ENCODE assay signal across 28 mouse cellular contexts in genomic region chr10:115484660-115485059, GRCm38 (mm10).
DNase-seq lines count a peak whose midpoint lies in the region; ATAC-seq and TF ChIP-seq lines count a peak whose summit lies in the region.
"Had no signal": no experiment of that assay in that cellular context is flagged by ENCODE, and none has a peak within 500 bp of the region (broad histone marks: within the 10 kb centered on the region; RNA-seq: fewer than 3 reads in every experiment).

No protein-coding gene starts in this region.

- 72% methylated on average over 3 of the region's 3 CpGs for WGBS in heart, embryonic 12.5 days
- WGBS in kidney, embryonic 16.5 days, result 78% methylated on average over 3 of the region's 3 CpGs
- WGBS in kidney, embryonic 14.5 days, result 84% methylated on average over 3 of the region's 3 CpGs
- WGBS in intestine, embryonic 15.5 days, result 49% methylated on average over 3 of the region's 3 CpGs
- 37% methylated on average over 3 of the region's 3 CpGs for WGBS in intestine, postnatal 0 days

- no peak overlapping the region for H3K9ac ChIP-seq in heart, embryonic 12.5 days
- H3K9ac ChIP-seq in kidney, embryonic 16.5 days (replicated peaks; ENCODE audit: low read length), result no peak overlapping the region
- H3K9ac ChIP-seq in kidney, embryonic 14.5 days (ENCODE audit: low read depth, low read length), result no peak overlapping the region
- no peak overlapping the region for H3K9ac ChIP-seq in intestine, embryonic 15.5 days
- no peak overlapping the region for H3K9ac ChIP-seq in intestine, postnatal 0 days (ENCODE audit: low read depth, low read length)
- H3K9ac ChIP-seq: embryonic facial prominence, embryonic 13.5 days; embryonic facial prominence, embryonic 15.5 days; forebrain, embryonic 12.5 days had no signal

- no peak for ATAC-seq in heart, embryonic 12.5 days (ENCODE audit: insufficient number of reproducible peaks, low FRiP score)
- peak; percentile 39; the same call in 1 of the 2 replicates for ATAC-seq in kidney, embryonic 16.5 days (ENCODE audit: low FRiP score, low TSS enrichment)
- no peak for ATAC-seq in kidney, embryonic 14.5 days (ENCODE audit: low FRiP score, low TSS enrichment)
- ATAC-seq in intestine, embryonic 15.5 days, result peak; percentile 93
- peak; percentile 87 for ATAC-seq in intestine, postnatal 0 days
- ATAC-seq: CD4-positive, CD25-positive, alpha-beta regulatory T cell, adult 4 months; forebrain, embryonic 14.5 days; forebrain, embryonic 16.5 days had no signal

- H3K4me1 ChIP-seq in heart, embryonic 12.5 days (replicated peaks), result no peaks in the 10 kb centered on the region
- 0 out of 2 replicates have a peak, but pooled peaks cover under 1% of the 10 kb centered on the region for H3K4me1 ChIP-seq in kidney, embryonic 16.5 days (ENCODE audit: insufficient read depth, low read length)
- H3K4me1 ChIP-seq in kidney, embryonic 14.5 days (ENCODE audit: control insufficient read depth, insufficient read depth, low read length), result no peaks in the 10 kb centered on the region
- H3K4me1 ChIP-seq in intestine, embryonic 15.5 days (replicated peaks), result no peaks in the 10 kb centered on the region
- H3K4me1 ChIP-seq in intestine, postnatal 0 days (replicated peaks; ENCODE audit: control insufficient read depth, insufficient read depth, low read length), result 0 out of 2 replicates have a peak, but pooled peaks cover 3% of the 10 kb centered on the region

- H3K36me3 ChIP-seq in heart, embryonic 12.5 days, result no peaks in the 10 kb centered on the region
- H3K36me3 ChIP-seq in kidney, embryonic 16.5 days (ENCODE audit: insufficient read depth, low read length), result no peaks in the 10 kb centered on the region
- no peaks in the 10 kb centered on the region for H3K36me3 ChIP-seq in kidney, embryonic 14.5 days (ENCODE audit: control insufficient read depth, insufficient read depth, low read length)
- H3K36me3 ChIP-seq in intestine, embryonic 15.5 days, result no peaks in the 10 kb centered on the region
- no peaks in the 10 kb centered on the region for H3K36me3 ChIP-seq in intestine, postnatal 0 days (ENCODE audit: control insufficient read depth, insufficient read depth)
- H3K36me3 ChIP-seq: embryonic facial prominence, embryonic 13.5 days; embryonic facial prominence, embryonic 15.5 days; forebrain, embryonic 10.5 days; forebrain, embryonic 12.5 days; G1E had no signal

- H3K4me3 ChIP-seq in heart, embryonic 12.5 days, result no peak overlapping the region
- no peak overlapping the region for H3K4me3 ChIP-seq in kidney, embryonic 16.5 days (ENCODE audit: low read length)
- no peak overlapping the region for H3K4me3 ChIP-seq in kidney, embryonic 14.5 days (ENCODE audit: low read length)
- H3K4me3 ChIP-seq in intestine, embryonic 15.5 days (replicated peaks), result no peak overlapping the region
- H3K4me3 ChIP-seq in intestine, postnatal 0 days (ENCODE audit: low read depth, low read length), result no peak overlapping the region
- H3K4me3 ChIP-seq: embryonic facial prominence, embryonic 13.5 days; embryonic facial prominence, embryonic 15.5 days; erythroblast, embryonic 14.5 days; forebrain, embryonic 10.5 days; forebrain, embryonic 12.5 days had no signal

- H3K4me2 ChIP-seq in heart, embryonic 12.5 days, result no peak overlapping the region
- no peak overlapping the region for H3K4me2 ChIP-seq in kidney, embryonic 16.5 days (replicated peaks; ENCODE audit: low read depth, low read length)
- no peak overlapping the region for H3K4me2 ChIP-seq in kidney, embryonic 14.5 days (replicated peaks; ENCODE audit: low read depth, low read length)
- H3K4me2 ChIP-seq in intestine, embryonic 15.5 days (replicated peaks), result no peak overlapping the region
- H3K4me2 ChIP-seq in intestine, postnatal 0 days (replicated peaks; ENCODE audit: low read depth), result no peak overlapping the region
- H3K4me2 ChIP-seq: embryonic facial prominence, embryonic 13.5 days; embryonic facial prominence, embryonic 15.5 days; forebrain, embryonic 12.5 days had no signal

- TF ChIP-seq CTCF in intestine, postnatal 0 days (IDR thresholded peaks at IDR 0.05; ENCODE audit: low read depth), result no peak

- no peaks in the 10 kb centered on the region for H3K27me3 ChIP-seq in heart, embryonic 12.5 days (replicated peaks)
- no peaks in the 10 kb centered on the region for H3K27me3 ChIP-seq in kidney, embryonic 16.5 days (ENCODE audit: insufficient read depth, low read length)
- no peaks in the 10 kb centered on the region for H3K27me3 ChIP-seq in kidney, embryonic 14.5 days (ENCODE audit: control insufficient read depth, insufficient read depth, low read length)
- no peaks in the 10 kb centered on the region for H3K27me3 ChIP-seq in intestine, embryonic 15.5 days (replicated peaks)
- no peaks in the 10 kb centered on the region for H3K27me3 ChIP-seq in intestine, postnatal 0 days (replicated peaks; ENCODE audit: control insufficient read depth, insufficient read depth, low read length)
- H3K27me3 ChIP-seq: CH12.LX; embryonic facial prominence, embryonic 15.5 days had no signal

- peak; percentile 40 for DNase-seq in heart, adult 11 months
- DNase-seq in lung, adult 18-20 months, result no peak
- DNase-seq in gastrocnemius, adult 8-10 months (ENCODE audit: low spot score in 2 of 2), result no peak
- DNase-seq: adrenal gland, adult 2 months; adrenal gland, postnatal 10 days; adrenal gland, postnatal 25 days; B cell, adult 2 months; cerebellum, adult 11 months; cerebellum, adult 2 months; cerebellum, adult 9-10 months; cerebellum, postnatal 10 days; cerebellum, postnatal 25 days; embryo, embryonic 11 days had no signal

- no peaks in the 10 kb centered on the region for H3K9me3 ChIP-seq in heart, embryonic 12.5 days (replicated peaks)
- no peaks in the 10 kb centered on the region for H3K9me3 ChIP-seq in kidney, embryonic 16.5 days (ENCODE audit: low read length)
- H3K9me3 ChIP-seq in kidney, embryonic 14.5 days (ENCODE audit: control insufficient read depth, low read length), result no peaks in the 10 kb centered on the region
- H3K9me3 ChIP-seq in intestine, embryonic 15.5 days, result no peaks in the 10 kb centered on the region
- no peaks in the 10 kb centered on the region for H3K9me3 ChIP-seq in intestine, postnatal 0 days (ENCODE audit: control insufficient read depth)
- H3K9me3 ChIP-seq: embryonic facial prominence, embryonic 13.5 days; embryonic facial prominence, embryonic 15.5 days; forebrain, embryonic 10.5 days; forebrain, embryonic 12.5 days; G1E had no signal

- H3K27ac ChIP-seq in heart, embryonic 12.5 days (ENCODE audit: poor library complexity, severe bottlenecking), result no peak overlapping the region
- no peak overlapping the region for H3K27ac ChIP-seq in kidney, embryonic 16.5 days (ENCODE audit: low read length)
- no peak overlapping the region for H3K27ac ChIP-seq in kidney, embryonic 14.5 days (ENCODE audit: low read depth, low read length)
- H3K27ac ChIP-seq in intestine, embryonic 15.5 days, result no peak overlapping the region
- no peak overlapping the region for H3K27ac ChIP-seq in intestine, postnatal 0 days (ENCODE audit: low read depth, low read length)
- H3K27ac ChIP-seq: embryonic facial prominence, embryonic 13.5 days; embryonic facial prominence, embryonic 15.5 days; forebrain, embryonic 10.5 days; forebrain, embryonic 12.5 days had no signal

Comparison
In these comparisons a context has a peak if more than half of its experiments do, and no peak if none do; other contexts are left out.
1. ATAC-seq: peak in kidney, embryonic 16.5 days (single experiment), intestine, embryonic 15.5 days (single experiment) and intestine, postnatal 0 days (single experiment); none in heart, embryonic 12.5 days (single experiment) and kidney, embryonic 14.5 days (single experiment).